Mouse (Mus musculus): ENCODE measurements around the gene Tomm5.
"Not testable (repeated sequence)": the region's sequence is repeated elsewhere in the genome, so short reads cannot be mapped to it uniquely, and the experiment has no call there.

The Tomm5 gene

DNA sequence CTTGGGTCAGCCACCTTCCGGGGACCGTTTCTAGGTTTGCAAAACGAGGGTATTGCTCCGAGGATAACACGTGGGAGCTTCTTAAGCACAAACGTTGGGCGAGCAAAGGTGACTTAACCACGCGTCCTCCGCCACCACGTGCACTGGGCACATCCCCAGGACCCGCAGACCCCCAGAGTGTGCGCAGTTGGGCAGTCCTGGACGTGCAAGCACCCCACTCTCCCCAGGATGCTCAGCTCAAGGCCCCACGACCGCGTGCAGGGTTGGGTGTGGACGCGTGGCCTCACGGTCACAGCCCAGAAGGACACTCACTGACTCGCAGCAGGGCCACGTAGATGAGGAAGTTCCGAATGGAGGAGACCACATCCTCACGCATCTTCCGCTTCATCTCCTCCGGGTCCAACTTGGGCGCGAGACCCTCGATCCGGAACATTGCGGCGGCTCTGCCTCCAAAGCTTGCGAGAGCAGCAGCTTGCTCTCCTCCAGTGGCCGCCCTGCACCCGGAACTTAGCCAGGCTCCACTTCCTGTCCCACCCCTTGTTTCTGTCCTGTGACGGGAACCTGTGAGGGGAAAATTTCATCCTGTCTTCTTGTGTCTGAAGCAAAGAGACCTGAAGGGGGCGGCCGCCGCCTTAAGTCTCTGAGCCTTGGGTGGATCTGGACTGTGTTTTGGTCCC lies at the start of gene Tomm5:
Gene Tomm5 (minus strand): TSS at position 514 of the 677 bp plus-strand sequence.
- DNase-seq (ENCODE audit: low read depth), result peak; percentile 93

GRCm38 (mm10) chr4:45156433-45156832 lies 48.5 kb upstream of the Tomm5 start:
- DNase-seq (ENCODE audit: low read depth), result no peak

GRCm38 (mm10) chr4:45143005-45143404 lies 35.1 kb upstream of the Tomm5 start:
- DNase-seq (ENCODE audit: low read depth), result no peak

DNA sequence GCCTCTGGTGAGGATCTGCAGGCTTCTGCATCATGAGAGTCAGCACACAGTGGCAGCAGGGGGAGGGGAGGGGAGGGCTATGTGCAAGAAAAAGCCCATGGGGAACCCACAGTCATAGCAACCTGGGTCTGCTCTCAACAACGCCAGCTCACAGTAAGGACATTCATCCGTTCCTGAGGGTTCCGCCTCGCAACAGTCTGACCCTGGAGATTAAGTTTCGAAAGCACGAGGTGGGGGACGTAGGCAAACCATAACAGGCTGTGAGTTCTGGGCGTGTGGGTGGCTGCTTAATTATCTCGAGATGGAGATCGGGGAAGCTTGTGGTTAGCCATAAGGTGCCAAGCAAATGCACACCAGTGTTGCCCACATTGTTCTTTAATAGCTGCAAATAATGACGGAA lies 34.5 kb upstream of the Tomm5 start:
- no peak for DNase-seq (ENCODE audit: low read depth)

DNA sequence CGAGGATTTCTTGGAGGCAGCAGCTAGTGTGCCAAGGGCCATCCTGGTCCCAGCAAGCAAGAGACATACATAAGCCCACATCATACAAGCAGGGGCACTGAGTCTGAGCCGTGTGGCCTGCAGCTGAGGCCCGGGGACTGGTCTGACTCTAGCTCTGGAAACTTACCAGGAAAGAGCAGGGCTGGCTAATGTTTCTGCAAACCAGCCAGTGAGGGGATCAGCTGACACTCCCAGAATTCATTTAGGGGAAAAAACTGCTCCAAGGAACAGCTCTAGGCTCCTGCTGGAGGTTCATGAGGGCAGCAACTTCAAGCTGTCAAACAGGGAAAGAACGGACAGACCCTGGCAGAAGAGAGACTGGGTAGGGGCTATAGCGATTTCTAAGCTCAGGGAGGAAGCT lies 33.9 kb upstream of the Tomm5 start:
- DNase-seq (ENCODE audit: low read depth), result no peak

GRCm38 (mm10) chr4:45137636-45138035 lies 29.7 kb upstream of the Tomm5 start:
- DNase-seq (ENCODE audit: low read depth), result no peak

- DNase-seq (ENCODE audit: low read depth), result no peak
Measured at GRCm38 (mm10) chr4:45134471-45134870, 26.6 kb upstream of the Tomm5 start.

- DNase-seq (ENCODE audit: low read depth), result no peak
Measured at GRCm38 (mm10) chr4:45131021-45131420, 23.1 kb upstream of the Tomm5 start.

DNA sequence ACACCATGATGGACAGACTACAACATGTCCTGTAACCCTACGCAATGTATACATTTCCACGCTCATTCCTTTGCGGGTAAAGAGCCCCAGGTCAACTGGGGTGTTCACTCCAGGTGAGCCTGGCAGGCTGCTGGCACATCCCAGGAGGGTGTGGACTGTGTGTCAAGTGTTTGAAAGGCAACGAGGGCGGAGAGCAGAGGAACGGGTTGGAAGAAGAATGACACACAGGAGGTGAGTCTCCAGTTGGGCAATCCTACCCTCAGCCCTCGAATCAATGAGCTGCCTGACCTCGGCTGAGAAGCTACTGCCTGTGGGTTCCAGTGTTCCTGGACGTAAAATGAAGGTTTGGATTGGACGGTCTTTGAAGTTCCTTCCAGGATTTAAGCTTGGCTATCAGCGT lies 13.4 kb upstream of the Tomm5 start:
- no peak for DNase-seq (ENCODE audit: low read depth)

DNA sequence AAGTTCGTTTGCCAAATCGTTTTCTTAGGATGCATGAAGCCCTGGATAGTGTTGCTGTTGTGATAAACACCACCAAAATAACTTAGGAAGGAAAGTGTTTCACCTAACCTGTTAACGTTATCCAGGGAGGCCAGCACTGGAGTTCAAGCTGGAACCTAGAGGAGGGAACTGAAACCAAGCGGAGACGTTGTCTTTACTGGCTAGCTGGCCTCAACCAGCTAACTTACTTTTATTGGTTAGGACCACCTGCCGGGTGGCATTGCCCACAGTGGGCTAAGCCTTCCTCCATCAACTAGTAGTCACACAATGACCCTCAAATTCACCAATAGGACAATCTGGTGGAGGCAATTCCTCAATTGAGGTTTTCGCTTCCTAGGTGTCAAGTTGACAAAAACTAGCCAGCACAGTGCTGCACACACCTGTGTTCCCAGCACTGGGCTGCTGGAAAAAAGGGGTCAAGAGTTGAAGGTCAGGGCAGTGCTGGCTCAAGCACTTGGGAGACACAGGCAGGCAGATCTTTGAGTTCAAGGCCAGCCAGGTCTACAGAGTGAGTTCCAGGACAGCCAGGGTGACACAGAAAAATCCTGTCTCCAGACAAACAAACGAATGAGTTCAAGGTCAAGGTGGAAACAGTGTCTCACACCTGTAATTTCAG lies 669 bp upstream of the Tomm5 start:
- DNase-seq (ENCODE audit: low read depth), result no peak

- DNase-seq (ENCODE audit: low read depth), result no peak
Measured at GRCm38 (mm10) chr4:45107066-45107465, 848 bp downstream of the Tomm5 start.

GRCm38 (mm10) chr4:45106409-45106808 lies 1.5 kb downstream of the Tomm5 start:
- DNase-seq (ENCODE audit: low read depth), result peak; percentile 45

DNA sequence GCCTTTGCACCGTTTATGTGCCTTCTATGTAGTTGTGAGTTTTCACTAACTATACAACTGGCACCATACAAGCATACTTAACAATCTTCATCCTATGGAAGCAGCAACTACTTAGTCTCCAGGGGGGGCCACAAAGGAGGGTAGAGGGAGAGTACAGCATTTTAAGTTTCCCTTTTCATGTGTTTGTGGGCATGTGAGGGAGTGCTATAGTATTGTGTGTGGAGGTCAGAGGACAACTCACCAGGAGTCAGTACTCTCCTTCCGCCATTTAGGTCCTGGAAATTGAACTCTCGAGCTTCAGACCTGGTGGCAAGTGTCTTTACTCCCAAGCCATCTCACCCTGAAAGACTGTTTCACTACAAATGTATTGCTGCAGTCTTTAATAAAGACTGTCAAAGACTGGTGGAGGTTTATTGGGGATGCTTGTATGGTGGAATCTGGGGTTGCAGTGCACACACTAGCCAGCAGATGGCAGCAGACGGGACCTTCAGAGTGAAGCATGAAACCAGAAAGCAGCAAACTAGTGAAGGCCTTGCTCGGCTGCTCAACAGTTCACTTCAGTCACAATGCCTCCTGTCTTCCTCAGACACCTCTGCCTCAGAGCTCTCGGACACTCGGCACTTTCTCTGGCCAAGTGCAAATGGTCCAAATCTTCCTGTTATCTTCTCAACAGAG lies 10.6 kb downstream of the Tomm5 start:
- DNase-seq (ENCODE audit: low read depth), result peak; percentile 85

DNA sequence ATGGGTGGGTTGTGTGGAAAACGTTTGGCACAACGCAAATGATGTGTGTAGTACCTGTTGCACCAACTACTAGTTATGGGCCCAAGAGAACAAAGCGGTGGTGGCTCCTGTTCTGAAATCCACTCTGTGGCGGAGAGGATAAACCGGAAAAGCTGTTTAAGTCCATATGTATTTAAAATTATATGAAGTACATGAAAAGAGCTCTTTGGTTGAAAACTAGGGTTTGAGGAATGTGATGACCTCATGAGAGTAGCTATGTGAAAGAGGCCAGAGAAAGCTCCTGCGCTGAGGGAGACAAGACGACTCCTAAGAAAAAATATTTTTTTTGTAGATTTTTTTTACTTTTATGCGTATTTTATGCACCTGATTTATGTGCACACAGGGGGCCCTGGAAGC lies 23.0 kb downstream of the Tomm5 start:
- no peak for DNase-seq (ENCODE audit: low read depth)

GRCm38 (mm10) chr4:45084021-45084894 lies 23.7 kb downstream of the Tomm5 start, which contains the start of gene Fbxo10:
Gene Fbxo10 (minus strand): TSS chr4:45084604.
- peak; percentile 88 for DNase-seq (ENCODE audit: low read depth)

DNA sequence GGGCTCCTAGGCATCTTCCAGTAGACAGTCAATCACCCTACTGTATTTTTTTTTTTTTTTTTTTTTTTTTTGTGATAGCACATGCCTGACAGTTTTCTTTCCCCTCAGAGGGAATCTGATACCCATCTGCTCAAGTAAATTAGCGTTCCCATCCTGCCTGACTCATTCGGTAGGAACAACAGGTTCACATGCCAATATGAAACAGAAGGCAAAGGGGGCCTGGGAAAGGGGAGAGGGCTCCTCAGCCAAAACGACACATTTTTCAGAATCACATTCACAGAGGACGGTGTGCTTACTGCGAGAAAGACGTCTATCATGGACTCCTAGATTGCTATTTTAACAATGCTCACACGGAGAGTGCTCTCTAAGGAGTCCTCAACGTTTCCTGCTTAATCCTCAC lies 24.4 kb downstream of the Tomm5 start:
- no peak for DNase-seq (ENCODE audit: low read depth)

DNA sequence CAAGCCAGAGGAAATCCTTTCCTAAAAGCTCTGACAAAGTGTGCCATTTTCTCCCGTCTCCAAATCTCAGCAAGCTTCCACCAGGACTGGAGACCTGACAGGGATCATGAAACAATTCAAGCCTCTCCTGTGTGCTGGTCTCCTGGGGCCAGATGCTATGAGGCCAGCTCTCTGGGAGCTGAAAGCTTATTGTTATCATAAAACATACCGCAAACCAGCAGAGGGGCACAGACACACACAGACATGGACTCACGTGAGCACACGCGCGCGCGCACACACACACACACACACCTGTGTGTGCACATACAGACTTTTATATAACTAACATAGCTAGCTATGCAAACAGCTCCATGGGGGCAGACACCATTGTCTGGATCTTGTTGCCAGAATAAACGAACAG lies 25.0 kb downstream of the Tomm5 start:
- no peak for DNase-seq (ENCODE audit: low read depth)

GRCm38 (mm10) chr4:45081041-45081440 lies 26.9 kb downstream of the Tomm5 start:
- not testable (repeated sequence) for DNase-seq (ENCODE audit: low read depth)

GRCm38 (mm10) chr4:45073544-45073943 lies 34.4 kb downstream of the Tomm5 start:
- no peak for DNase-seq (ENCODE audit: low read depth)

- DNase-seq (ENCODE audit: low read depth), result no peak
Measured at GRCm38 (mm10) chr4:45072261-45072973, 35.5 kb downstream of the Tomm5 start.

DNA sequence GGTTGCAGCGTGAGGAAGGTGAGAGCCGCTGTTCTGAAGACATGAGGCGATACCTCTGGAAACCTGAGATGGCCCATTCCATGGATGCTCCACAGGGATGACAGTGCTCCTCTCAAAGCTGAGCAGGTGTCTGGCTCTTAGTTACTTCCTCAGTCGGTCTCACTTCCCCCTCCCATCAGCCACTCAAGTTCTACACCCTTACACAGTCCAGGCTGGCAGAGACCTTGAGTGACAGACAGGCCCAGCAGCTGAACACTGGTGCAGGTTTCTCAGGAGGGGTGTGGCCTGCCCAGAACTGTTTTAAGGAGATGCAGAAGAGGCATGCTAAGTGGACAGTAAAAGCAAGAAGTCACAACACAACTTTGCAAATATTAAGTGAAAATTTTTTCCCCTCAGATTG lies 40.2 kb downstream of the Tomm5 start:
- DNase-seq (ENCODE audit: low read depth), result no peak
